Mouse (Mus musculus) macrophage (primary cell): ENCODE results near the gene Tuba1c. TPM values are rescaled to one million over a fixed set of nuclear protein-coding genes. Genes with fewer than 3 reads are reported as not detected.

ENCODE experiments used
- H3K27ac ChIP-seq: fragments of 350-480 bp; formaldehyde crosslinking; 2 replicates; pipeline ENCODE4 v1.9.0; 2021
- H3K36me3 ChIP-seq: fragments of 350-480 bp; formaldehyde crosslinking; 2 replicates; pipeline ENCODE4 v1.9.0; 2021; ENCODE audit errors: inconsistent target
- H3K4me3 ChIP-seq: fragments of 350-480 bp; formaldehyde crosslinking; 2 replicates; pipeline ENCODE4 v1.9.0; 2021; ENCODE audit errors: inconsistent target
- H3K79me2 ChIP-seq: fragments of 350-480 bp; formaldehyde crosslinking; 2 replicates; pipeline ENCODE4 v1.9.0; 2021; ENCODE audit errors: inconsistent target
- WGBS: methylation state at CpG from one replicate; pipeline ENCODE4 v1.1.7; 2026; ENCODE audit warnings: inconsistent platforms; ENCODE audit not compliant: missing documents; 5-methylcytosine and 5-hydroxymethylcytosine counted together
- polyA plus RNA-seq: library from polyadenylated mRNA; stranded (reverse); fragments of 250-400 nt; gene quantifications from 3 replicates; pipeline ENCODE4 v1.2.4, GENCODE M21; 2018; ENCODE audit warnings: inconsistent platforms
- total RNA-seq, 78 experiments: library from RNA; depleted of rRNA; stranded (reverse); fragments of 250-400 nt; gene quantifications; 1 replicate in 9 of 78; 2 replicates in 24 of 78; 3 replicates in 43 of 78; 4 replicates in 2 of 78; pipeline ENCODE4 v1.2.4; 2018; ENCODE audit warnings: inconsistent platforms in 56 of 78

Gene Tuba1c
- 100 to 1,000 TPM in 10 of 26 experiments, 10 to 100 TPM in 16; 29.8 to 187 (median 71.5) TPM for total RNA-seq (2018; cell fraction: chromatin; rRNA removed)
- total RNA-seq (2018; cell fraction: cytosol; rRNA removed): 100 to 1,000 TPM; 160 to 470 (median 218) TPM
- 100 to 1,000 TPM in 18 of 26 experiments, 10 to 100 TPM in 8; 64.8 to 241 (median 115) TPM for total RNA-seq (2018; cell fraction: nucleus; rRNA removed)
- 112 to 385 TPM (median 315 TPM) in 3 replicates for polyA plus RNA-seq

- Histone ChIP-seq H3K36me3 (peaks cover 4% of the 10 kb centered on the region; the same call in 1 of the 2 replicates), H3K27ac (peak within 1 kb of the TSS; percentile 98), H3K4me3 (peak within 1 kb of the TSS; percentile 98), H3K79me2 (peaks cover 42% of the 10 kb centered on the region)
- under 1% methylated on average over 52 of the region's 52 CpGs for WGBS
These were observed at the start of gene Tuba1c for GRCm38 (mm10) chr15:99029619-99030584. Gene Tuba1c, plus strand, starts transcription at chr15:99029891.

- Histone ChIP-seq H3K36me3 (no peaks in the 10 kb centered on the region), H3K4me3 (no peak overlapping the region), H3K27ac (no peak overlapping the region), H3K79me2 (no peaks in the 10 kb centered on the region)
- 85% methylated on average over 7 of the region's 7 CpGs for WGBS
These were observed 49.6 kb upstream of the Tuba1c start for GRCm38 (mm10) chr15:98980012-98980614.

- WGBS: 87% methylated on average over 6 of the region's 6 CpGs
- Histone ChIP-seq H3K36me3 (no peaks in the 10 kb centered on the region), H3K79me2 (no peaks in the 10 kb centered on the region), H3K27ac (no peak overlapping the region), H3K4me3 (no peak overlapping the region)
These were observed 47.6 kb upstream of the Tuba1c start for GRCm38 (mm10) chr15:98982100-98982499.

- no peaks in the 10 kb centered on the region for H3K79me2 ChIP-seq
- H3K4me3 ChIP-seq: no peak overlapping the region
- whole genome bisulfite sequencing: over 99% methylated on average over 16 of the region's 16 CpGs
- no peaks in the 10 kb centered on the region for H3K36me3 ChIP-seq
- H3K27ac ChIP-seq: no peak overlapping the region
These were observed 46.1 kb upstream of the Tuba1c start for GRCm38 (mm10) chr15:98983431-98984081.

GRCm38 (mm10) chr15:98984681-98985080, 45.0 kb upstream of the Tuba1c start:
- WGBS: 71% methylated on average over 6 of the region's 6 CpGs
- Histone ChIP-seq H3K27ac (peak overlapping the region; percentile 94), H3K4me3 (peak overlapping the region; percentile 62), H3K36me3 (no peaks in the 10 kb centered on the region), H3K79me2 (no peaks in the 10 kb centered on the region)

GRCm38 (mm10) chr15:98985240-98985981, 44.3 kb upstream of the Tuba1c start:
- under 1% methylated on average over 29 of the region's 29 CpGs for WGBS
- peak overlapping the region; percentile 94 for H3K27ac ChIP-seq
- no peaks in the 10 kb centered on the region for H3K79me2 ChIP-seq
- H3K36me3 ChIP-seq: no peaks in the 10 kb centered on the region
- peak overlapping the region; percentile 62 for H3K4me3 ChIP-seq

GRCm38 (mm10) chr15:98985982-98986715, 43.5 kb upstream of the Tuba1c start:
- peak overlapping the region; percentile 94 for H3K27ac ChIP-seq
- 66% methylated on average over 12 of the region's 12 CpGs for WGBS
- no peaks in the 10 kb centered on the region for H3K36me3 ChIP-seq
- peak overlapping the region; percentile 62 for H3K4me3 ChIP-seq
- H3K79me2 ChIP-seq: no peaks in the 10 kb centered on the region

GRCm38 (mm10) chr15:98987077-98987630, 42.5 kb upstream of the Tuba1c start:
- Histone ChIP-seq H3K27ac (no peak overlapping the region), H3K4me3 (no peak overlapping the region), H3K79me2 (no peaks in the 10 kb centered on the region), H3K36me3 (no peaks in the 10 kb centered on the region)
- WGBS: 92% methylated on average over 7 of the region's 7 CpGs

GRCm38 (mm10) chr15:98987661-98988181, 42.0 kb upstream of the Tuba1c start:
- no peaks in the 10 kb centered on the region for H3K79me2 ChIP-seq
- no peak overlapping the region for H3K27ac ChIP-seq
- H3K4me3 ChIP-seq: no peak overlapping the region
- H3K36me3 ChIP-seq: no peaks in the 10 kb centered on the region
- 87% methylated on average over 8 of the region's 8 CpGs for WGBS

GRCm38 (mm10) chr15:98988787-98989186, 40.9 kb upstream of the Tuba1c start:
- H3K4me3 ChIP-seq: no peak overlapping the region
- no peaks in the 10 kb centered on the region for H3K79me2 ChIP-seq
- WGBS: 96% methylated on average over 3 of the region's 3 CpGs
- no peaks in the 10 kb centered on the region for H3K36me3 ChIP-seq
- H3K27ac ChIP-seq: no peak overlapping the region

GRCm38 (mm10) chr15:98989701-98990430, 39.8 kb upstream of the Tuba1c start:
- Histone ChIP-seq H3K36me3 (no peaks in the 10 kb centered on the region), H3K79me2 (no peaks in the 10 kb centered on the region), H3K27ac (no peak overlapping the region), H3K4me3 (no peak overlapping the region)
- WGBS: 73% methylated on average over 12 of the region's 12 CpGs

GRCm38 (mm10) chr15:98990669-98991539, 38.8 kb upstream of the Tuba1c start:
- Histone ChIP-seq H3K27ac (peak overlapping the region; percentile 94), H3K36me3 (no peaks in the 10 kb centered on the region), H3K4me3 (no peak overlapping the region), H3K79me2 (no peaks in the 10 kb centered on the region)
- 89% methylated on average over 14 of the region's 15 CpGs for WGBS
